Mouse (Mus musculus) G1E (cell line): Measurements from ENCODE around the gene Drp2.

Experiments used
- CTCF ChIP-seq: IDR thresholded peaks from 2 replicates; pipeline ENCODE4 v1.5.1; 2012; ENCODE audit warnings: low read depth, low read length, inconsistent platforms, mixed read lengths
- GATA1 ChIP-seq: IDR thresholded peaks from 2 replicates; pipeline ENCODE4 v1.6.1; 2012; ENCODE audit warnings: borderline replicate concordance, low read length, inconsistent platforms, mixed read lengths
- GATA2 ChIP-seq: IDR thresholded peaks from 2 replicates; pipeline ENCODE4 v1.6.1; 2012; ENCODE audit warnings: low read depth, low read length, inconsistent platforms, borderline replicate concordance
- POLR2AphosphoS5 ChIP-seq: IDR thresholded peaks from 2 replicates; pipeline ENCODE4 v1.6.1; 2012; ENCODE audit warnings: low read depth, low read length, inconsistent platforms; ENCODE audit not compliant: insufficient replicate concordance
- TAL1 ChIP-seq: conservative IDR thresholded peaks from 2 replicates; pipeline ENCODE4 v1.6.1; 2012; ENCODE audit warnings: low read depth, low read length, inconsistent platforms, mixed read lengths

GRCm38 (mm10) chrX:134366547-134366946, 37.8 kb upstream of the Drp2 start:
- no peak for TF ChIP-seq CTCF
- no peak for TF ChIP-seq GATA1
- TF ChIP-seq GATA2 = no peak
- no peak for TF ChIP-seq TAL1
- no peak for TF ChIP-seq POLR2AphosphoS5
